In the genomic region with DNA sequence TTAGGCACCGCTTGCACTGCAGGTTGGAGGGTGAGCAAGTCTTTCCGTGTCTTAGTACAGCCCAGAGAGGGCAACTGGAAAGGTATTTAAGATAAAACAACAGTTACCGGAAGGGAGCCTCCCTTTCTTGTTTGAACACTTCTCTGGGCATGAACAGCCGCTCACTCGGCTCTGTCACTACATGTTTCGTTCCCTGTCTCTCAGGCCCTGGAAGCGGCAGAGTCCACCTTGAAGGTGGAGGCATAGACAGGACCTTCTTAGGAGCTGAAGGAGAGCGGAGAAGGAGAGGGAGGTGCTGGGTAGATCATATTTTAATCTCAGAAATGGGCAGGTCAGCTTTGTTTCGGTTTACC, we compare ENCODE assay signal across 9 mouse cellular contexts. TPM values are rescaled to one million over a fixed set of nuclear protein-coding genes. Genes with fewer than 3 reads are reported as not detected.
DNase-seq lines count a peak whose midpoint lies in the region; ATAC-seq and TF ChIP-seq lines count a peak whose summit lies in the region.
"Had no signal": no experiment of that assay in that cellular context is flagged by ENCODE, and none has a peak within 500 bp of the region (broad histone marks: within the 10 kb centered on the region; RNA-seq: fewer than 3 reads in every experiment).

No protein-coding gene starts in this region.

- no peak for ATAC-seq in heart, embryonic 12.5 days (ENCODE audit: insufficient number of reproducible peaks, low FRiP score)
- no peak for ATAC-seq in liver, embryonic 14.5 days (ENCODE audit: insufficient read depth)

- peak overlapping the region; percentile 22; the same call in 1 of the 2 replicates for H3K27ac ChIP-seq in heart, embryonic 12.5 days (ENCODE audit: poor library complexity, severe bottlenecking)
- no peak overlapping the region for H3K27ac ChIP-seq in liver, embryonic 14.5 days
- H3K27ac ChIP-seq: limb, embryonic 13.5 days had no signal

- 55% methylated on average over 9 of the region's 9 CpGs for WGBS in heart, embryonic 12.5 days
- WGBS in liver, embryonic 14.5 days (ENCODE audit: insufficient replicate concordance) = 35% methylated on average over 9 of the region's 9 CpGs

- DNase-seq in heart, adult 8-10 months (ENCODE audit: low spot score) = no peak
- peak; percentile 47 to 51 for DNase-seq in urinary bladder, postnatal 36 days (ENCODE audit: low spot score in 2 of 2)
- no peak for DNase-seq in urinary bladder, postnatal 4 days (ENCODE audit: low spot score in 2 of 2)
- no peak for DNase-seq in liver, embryonic 14.5 days (ENCODE audit: low read depth in 3 of 3, low spot score in 3 of 3)
- no peak for DNase-seq in right cerebral cortex, adult 2 months (ENCODE audit: low spot score in 2 of 2)
- DNase-seq in cerebellum, adult 9-11 months = no peak
- no peak for DNase-seq in gastrocnemius, postnatal 25 days

- no peak for TF ChIP-seq EP300 in liver, embryonic 14.5 days (IDR thresholded peaks at IDR 0.05; ENCODE audit: low read depth)

- peak overlapping the region; percentile 58 for H3K4me2 ChIP-seq in heart, embryonic 12.5 days
- peak overlapping the region; percentile 13; the same call in 1 of the 2 replicates for H3K4me2 ChIP-seq in liver, embryonic 14.5 days (ENCODE audit: low read depth)

- H3K27me3 ChIP-seq in heart, embryonic 12.5 days (replicated peaks) = no peaks in the 10 kb centered on the region
- peaks cover 12% of the 10 kb centered on the region for H3K27me3 ChIP-seq in liver, embryonic 14.5 days (ENCODE audit: control insufficient read depth, insufficient read depth, low read length)

- H3K36me3 ChIP-seq in heart, embryonic 12.5 days = peaks cover 3% of the 10 kb centered on the region
- no peaks in the 10 kb centered on the region for H3K36me3 ChIP-seq in liver, embryonic 14.5 days (replicated peaks; ENCODE audit: control insufficient read depth, insufficient read depth, low read depth)
- H3K36me3 ChIP-seq: limb, embryonic 13.5 days had no signal

- H3K4me1 ChIP-seq in heart, embryonic 12.5 days (replicated peaks) = peaks cover 49% of the 10 kb centered on the region
- peaks cover 12 to 24% of the 10 kb centered on the region in 2 experiments for H3K4me1 ChIP-seq in liver, embryonic 14.5 days (replicated peaks; ENCODE audit: control insufficient read depth in 2 of 2, insufficient read depth in 2 of 2, low read length in 1 of 2)

- H3K9ac ChIP-seq in heart, embryonic 12.5 days = peak overlapping the region; percentile 49; the same call in 1 of the 2 replicates
- no peak overlapping the region for H3K9ac ChIP-seq in liver, embryonic 14.5 days (replicated peaks)
- H3K9ac ChIP-seq: limb, embryonic 13.5 days had no signal

- H3K9me3 ChIP-seq in heart, embryonic 12.5 days (replicated peaks) = no peaks in the 10 kb centered on the region
- H3K9me3 ChIP-seq in liver, embryonic 14.5 days (ENCODE audit: control insufficient read depth, low read length) = no peaks in the 10 kb centered on the region
- H3K9me3 ChIP-seq: limb, embryonic 13.5 days had no signal

- TF ChIP-seq CTCF in liver, embryonic 14.5 days (IDR thresholded peaks at IDR 0.05; ENCODE audit: low read depth) = no peak

- no peak overlapping the region for H3K4me3 ChIP-seq in heart, embryonic 12.5 days
- H3K4me3 ChIP-seq in liver, embryonic 14.5 days (ENCODE audit: insufficient read depth in 1 of 2, low read depth in 2 of 2, low read length in 2 of 2) = no peak overlapping the region
- H3K4me3 ChIP-seq: limb, embryonic 13.5 days had no signal

RNA-seq across cellular contexts. Expression of a gene that starts 3.6 kb away (rescaled TPM):
- polyA plus RNA-seq in heart, embryonic 12.5 days (2016; fragmentation: Nextera tagmentation; extraction: Ambion mirVana) = 16.3 and 18.6 TPM in 2 replicates
- 10 to 100 TPM; 19.1 to 25.3 (median 21.9) TPM for total RNA-seq in heart, adult 8-10 months (2022)
- 1.7 and 2.0 TPM in 2 replicates for polyA plus RNA-seq in liver, embryonic 14.5 days (2012; rRNA removed)
- 2.5 and 2.8 TPM in 2 replicates for polyA plus RNA-seq in liver, embryonic 14.5 days (2014; fragmentation: Nextera tagmentation; extraction: Ambion mirVana)
- total RNA-seq in gastrocnemius, postnatal 25 days (2021) = 1 to 10 TPM; 7.4 to 7.7 TPM

Comparison
In these comparisons a context has a peak if more than half of its experiments do, and no peak if none do; other contexts are left out.
1. DNase-seq: peak in urinary bladder, postnatal 36 days (2 of 2); none in heart, adult 8-10 months (single experiment), urinary bladder, postnatal 4 days (0 of 2), liver, embryonic 14.5 days (0 of 3), right cerebral cortex, adult 2 months (0 of 2), cerebellum, adult 9-11 months (single experiment) and gastrocnemius, postnatal 25 days (single experiment).